Mouse (Mus musculus) olfactory bulb, adult 2 months (tissue): ENCODE results near the gene Jmjd1c.

Experiments used
- CTCF ChIP-seq: fragments of 200-500 bp; IDR thresholded peaks from 2 replicates; pipeline ENCODE4 v1.5.1; 2012; ENCODE audit warnings: low read depth, mild to moderate bottlenecking, low read length, moderate library complexity; ENCODE audit not compliant: insufficient read depth
- POLR2A ChIP-seq: fragments of 200-500 bp; IDR thresholded peaks from 2 replicates; pipeline ENCODE4 v1.6.1; 2012; ENCODE audit warnings: mild to moderate bottlenecking, low read depth, low read length, moderate library complexity; ENCODE audit not compliant: insufficient read depth

GRCm38 (mm10) chr10:67264852-67265251 is 168.9 kb downstream of the Jmjd1c start:
- TF ChIP-seq CTCF: no peak
- no peak for TF ChIP-seq POLR2A
